Comparison of ENCODE assay signal across 8 mouse cellular contexts in genomic region chr17:12045861-12046273, GRCm38 (mm10).
DNase-seq lines count a peak whose midpoint lies in the region; ATAC-seq lines count a peak whose summit lies in the region.

No protein-coding gene starts in this region.

- H3K9ac ChIP-seq in liver, embryonic 12.5 days: no peak overlapping the region

- peak; percentile 27 for DNase-seq in lung, postnatal 14 days
- no peak for DNase-seq in lung, postnatal 10 days
- peak; percentile 43 for DNase-seq in cerebellum, adult 11 months
- DNase-seq in gastrocnemius, postnatal 10 days: peak; percentile 70
- peak; percentile 43 to 59 for DNase-seq in left cerebral cortex, postnatal 25 days (ENCODE audit: low spot score in 2 of 2)
- no peak for DNase-seq in liver
- no peak for DNase-seq in lung, adult 18-20 months

- no peaks in the 10 kb centered on the region for H3K9me3 ChIP-seq in liver, embryonic 12.5 days (replicated peaks)

- no peak overlapping the region for H3K4me2 ChIP-seq in liver, embryonic 12.5 days

- H3K4me3 ChIP-seq in liver, embryonic 12.5 days: no peak overlapping the region

- no peak overlapping the region for H3K27ac ChIP-seq in liver, embryonic 12.5 days

- H3K36me3 ChIP-seq in liver, embryonic 12.5 days: no peaks in the 10 kb centered on the region

- intact Hi-C loops in left cerebral cortex, postnatal 25 days (cut with DNase I): no loop called here

- 56% methylated on average over 5 of the region's 5 CpGs for WGBS in liver, embryonic 12.5 days (ENCODE audit: insufficient replicate concordance)

- peaks cover 30% of the 10 kb centered on the region for H3K27me3 ChIP-seq in liver, embryonic 12.5 days (replicated peaks)

- peaks cover 29% of the 10 kb centered on the region for H3K4me1 ChIP-seq in liver, embryonic 12.5 days

- ATAC-seq in liver, embryonic 12.5 days: no peak

Comparison
In these comparisons a context has a peak if more than half of its experiments do, and no peak if none do; other contexts are left out.
1. DNase-seq: peak in lung, postnatal 14 days (single experiment), cerebellum, adult 11 months (single experiment), gastrocnemius, postnatal 10 days (single experiment) and left cerebral cortex, postnatal 25 days (2 of 2); none in lung, postnatal 10 days (single experiment), liver (single experiment) and lung, adult 18-20 months (0 of 2).